Mouse (Mus musculus): ENCODE results near the gene Lmtk2. TPM values are rescaled to one million over a fixed set of nuclear protein-coding genes. Genes with fewer than 3 reads are reported as not detected.

Gene Lmtk2
- polyA plus RNA-seq, 1 experiment from 2014 or later, result 4.4 TPM

DNA sequence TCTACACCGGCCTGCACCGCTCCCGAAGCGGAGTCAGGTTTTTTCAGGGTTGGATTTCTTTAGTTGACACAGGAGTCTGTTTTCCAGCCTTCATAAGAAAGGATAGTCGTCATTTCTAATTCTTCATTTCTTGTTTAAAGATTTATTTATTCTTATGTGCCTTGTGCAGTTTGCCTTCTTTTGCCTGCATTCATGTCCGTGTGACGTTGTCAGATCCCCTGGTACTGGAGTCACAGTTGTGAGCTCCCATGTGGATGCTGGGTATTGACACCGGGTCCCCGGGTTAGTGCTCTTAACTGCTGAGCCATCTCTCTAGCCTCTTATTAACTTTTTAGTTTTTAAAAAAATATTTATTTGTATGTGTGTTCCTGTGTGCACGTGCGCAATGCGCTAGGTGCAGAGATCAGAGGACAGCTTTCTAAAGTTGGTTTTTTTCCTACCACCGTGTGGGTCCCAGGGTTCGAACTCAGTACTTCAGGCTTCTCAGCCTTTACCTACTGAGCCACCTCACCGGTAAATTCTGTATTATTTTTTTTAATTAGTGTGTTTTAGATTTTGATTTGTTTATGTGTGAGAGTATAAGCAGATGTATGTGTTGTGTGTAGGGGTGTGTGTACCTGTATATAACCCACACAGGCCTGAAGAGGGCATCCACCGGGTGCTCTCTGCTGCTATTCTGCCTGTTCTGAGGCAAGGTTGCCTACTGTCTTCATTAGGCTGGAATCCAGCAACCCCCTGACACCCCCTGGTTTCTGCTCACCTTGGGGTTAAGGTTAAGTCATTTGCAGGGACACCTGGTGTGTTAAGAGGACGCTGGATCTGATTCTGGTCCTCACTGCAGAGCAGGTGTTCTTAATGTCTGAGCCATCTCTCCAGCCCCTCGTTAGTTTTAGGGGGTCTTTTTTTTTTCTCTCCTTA is 123.9 kb downstream of the Lmtk2 start:
- 25% methylated on average over 18 of the region's 18 CpGs for WGBS
- H3K9ac ChIP-seq (ENCODE audit: low read length), result peak overlapping the region; percentile 81
- no peak for ATAC-seq (ENCODE audit: insufficient number of reproducible peaks, insufficient read depth, low FRiP score, low read depth)
- H3K4me2 ChIP-seq (ENCODE audit: low read length), result peak overlapping the region; percentile 80
- peak overlapping the region; percentile 61 to 83 for H3K27ac ChIP-seq (replicated peaks in 1 of 2; ENCODE audit: control insufficient read depth in 1 of 2, insufficient read depth in 1 of 2, low read depth in 2 of 2, low read length in 2 of 2)
- H3K4me1 ChIP-seq (ENCODE audit: control insufficient read depth in 2 of 2, insufficient read depth in 2 of 2, low read length in 2 of 2), result peaks cover 3 to 10% of the 10 kb centered on the region in 2 experiments; a peak in 3 of 4 replicates
- H3K4me3 ChIP-seq (ENCODE audit: control insufficient read depth in 1 of 2, insufficient read depth in 1 of 2, low read depth in 1 of 2, low read length in 2 of 2), result peak overlapping the region; percentile 69 to 84
- H3K9me3 ChIP-seq (ENCODE audit: control insufficient read depth, low read length), result peaks cover 3% of the 10 kb centered on the region; the same call in 1 of the 2 replicates
- H3K27me3 ChIP-seq (ENCODE audit: control insufficient read depth, insufficient read depth, low read length), result no peaks in the 10 kb centered on the region
- H3K36me3 ChIP-seq (ENCODE audit: control insufficient read depth, insufficient read depth, low read length), result no peaks in the 10 kb centered on the region

DNA sequence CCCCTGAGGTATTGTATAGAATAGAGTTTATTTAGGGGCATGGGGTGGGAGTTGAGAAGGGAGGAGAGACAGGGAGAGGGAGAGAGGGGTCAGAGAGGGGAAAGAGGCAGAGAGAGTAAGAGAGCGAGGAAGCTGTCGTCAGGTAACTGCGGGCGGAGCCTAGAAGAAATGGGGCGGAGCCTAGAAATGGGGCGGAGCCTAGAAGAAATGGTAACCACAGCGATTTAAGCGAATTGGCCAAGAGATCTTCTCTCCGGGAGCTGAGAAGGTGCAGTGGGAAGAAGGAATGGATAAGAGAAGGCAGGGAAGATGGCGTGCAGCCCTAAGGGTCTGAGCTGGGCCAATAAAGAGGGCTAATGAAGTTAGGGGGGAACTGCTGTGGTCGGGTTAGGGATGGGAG is 126.0 kb downstream of the Lmtk2 start:
- Histone ChIP-seq H3K9me3 (ENCODE audit: control insufficient read depth, low read length) (peaks cover 3% of the 10 kb centered on the region; the same call in 1 of the 2 replicates), H3K4me2 (ENCODE audit: low read length) (no peak overlapping the region), H3K36me3 (ENCODE audit: control insufficient read depth, insufficient read depth, low read length) (no peaks in the 10 kb centered on the region), H3K4me3 (ENCODE audit: control insufficient read depth in 1 of 2, insufficient read depth in 1 of 2, low read depth in 1 of 2, low read length in 2 of 2) (no peak overlapping the region), H3K27ac (replicated peaks in 1 of 2; ENCODE audit: control insufficient read depth in 1 of 2, insufficient read depth in 1 of 2, low read depth in 2 of 2, low read length in 2 of 2) (no peak overlapping the region), H3K27me3 (ENCODE audit: control insufficient read depth, insufficient read depth, low read length) (no peaks in the 10 kb centered on the region), H3K9ac (ENCODE audit: low read length) (no peak overlapping the region), H3K4me1 (ENCODE audit: control insufficient read depth in 2 of 2, insufficient read depth in 2 of 2, low read length in 2 of 2) (peaks cover 3 to 10% of the 10 kb centered on the region in 2 experiments; a peak in 3 of 4 replicates)
- WGBS, result 23% methylated on average over 11 of the region's 11 CpGs
- ATAC-seq (ENCODE audit: insufficient number of reproducible peaks, insufficient read depth, low FRiP score, low read depth), result no peak

DNA sequence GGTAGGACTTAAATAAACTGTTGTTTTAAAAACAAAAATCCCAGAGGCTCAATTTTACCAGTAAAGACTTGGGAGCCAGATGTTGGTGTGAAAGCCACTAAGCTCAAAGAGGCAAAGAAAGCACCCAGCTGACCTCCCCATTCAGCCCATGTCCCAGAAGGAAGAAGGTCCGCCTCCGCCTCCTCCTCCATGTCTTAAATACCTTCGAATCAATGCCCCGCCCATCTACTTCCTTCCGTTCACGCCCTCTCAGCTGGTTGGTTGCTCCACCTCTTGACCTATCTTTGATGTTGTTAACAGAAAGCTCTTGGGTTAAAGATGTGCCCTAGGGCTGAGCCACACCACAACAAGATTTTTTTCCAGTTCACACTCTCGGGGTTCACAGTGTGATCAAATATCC is 130.0 kb downstream of the Lmtk2 start:
- H3K27me3 ChIP-seq (ENCODE audit: control insufficient read depth, insufficient read depth, low read length), result no peaks in the 10 kb centered on the region
- no peak for ATAC-seq (ENCODE audit: insufficient number of reproducible peaks, insufficient read depth, low FRiP score, low read depth)
- H3K4me2 ChIP-seq (ENCODE audit: low read length), result no peak overlapping the region
- H3K4me3 ChIP-seq (ENCODE audit: control insufficient read depth in 1 of 2, insufficient read depth in 1 of 2, low read depth in 1 of 2, low read length in 2 of 2), result no peak overlapping the region
- 88% methylated on average over 7 of the region's 7 CpGs for WGBS
- no peak overlapping the region for H3K9ac ChIP-seq (ENCODE audit: low read length)
- H3K4me1 ChIP-seq (ENCODE audit: control insufficient read depth in 2 of 2, insufficient read depth in 2 of 2, low read length in 2 of 2), result no peaks in the 10 kb centered on the region
- H3K27ac ChIP-seq (replicated peaks in 1 of 2; ENCODE audit: control insufficient read depth in 1 of 2, insufficient read depth in 1 of 2, low read depth in 2 of 2, low read length in 2 of 2), result no peak overlapping the region
- peaks cover 3% of the 10 kb centered on the region; the same call in 1 of the 2 replicates for H3K9me3 ChIP-seq (ENCODE audit: control insufficient read depth, low read length)
- no peaks in the 10 kb centered on the region for H3K36me3 ChIP-seq (ENCODE audit: control insufficient read depth, insufficient read depth, low read length)

DNA sequence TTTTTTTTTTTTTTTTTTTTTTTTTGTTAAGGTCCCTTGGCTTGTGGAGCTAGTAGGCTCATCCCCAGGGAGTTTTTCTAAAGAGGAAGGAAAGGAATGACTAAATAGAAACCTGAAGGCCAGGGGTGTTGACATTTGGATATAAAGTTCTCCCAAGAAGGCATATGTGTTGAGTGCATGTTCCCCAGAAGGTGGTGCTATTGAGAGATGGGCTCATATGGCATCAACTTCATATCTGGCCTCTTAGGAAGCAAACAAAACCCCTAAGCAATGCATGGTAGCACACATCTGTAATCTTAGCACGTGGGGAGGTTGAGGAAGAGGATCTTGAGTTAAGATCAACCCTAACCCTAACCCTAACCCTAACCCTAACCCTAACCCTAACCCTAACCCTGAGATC is 131.2 kb downstream of the Lmtk2 start:
- WGBS, result 58% methylated on average over 1 of the region's 1 CpGs
- H3K4me2 ChIP-seq (ENCODE audit: low read length), result no peak overlapping the region
- ATAC-seq (ENCODE audit: insufficient number of reproducible peaks, insufficient read depth, low FRiP score, low read depth), result no peak
- no peak overlapping the region for H3K4me3 ChIP-seq (ENCODE audit: control insufficient read depth in 1 of 2, insufficient read depth in 1 of 2, low read depth in 1 of 2, low read length in 2 of 2)
- H3K36me3 ChIP-seq (ENCODE audit: control insufficient read depth, insufficient read depth, low read length), result no peaks in the 10 kb centered on the region
- H3K9me3 ChIP-seq (ENCODE audit: control insufficient read depth, low read length), result peaks cover 3% of the 10 kb centered on the region; the same call in 1 of the 2 replicates
- H3K4me1 ChIP-seq (ENCODE audit: control insufficient read depth in 2 of 2, insufficient read depth in 2 of 2, low read length in 2 of 2), result no peaks in the 10 kb centered on the region
- H3K27me3 ChIP-seq (ENCODE audit: control insufficient read depth, insufficient read depth, low read length), result no peaks in the 10 kb centered on the region
- H3K27ac ChIP-seq (replicated peaks in 1 of 2; ENCODE audit: control insufficient read depth in 1 of 2, insufficient read depth in 1 of 2, low read depth in 2 of 2, low read length in 2 of 2), result no peak overlapping the region
- no peak overlapping the region for H3K9ac ChIP-seq (ENCODE audit: low read length)

DNA sequence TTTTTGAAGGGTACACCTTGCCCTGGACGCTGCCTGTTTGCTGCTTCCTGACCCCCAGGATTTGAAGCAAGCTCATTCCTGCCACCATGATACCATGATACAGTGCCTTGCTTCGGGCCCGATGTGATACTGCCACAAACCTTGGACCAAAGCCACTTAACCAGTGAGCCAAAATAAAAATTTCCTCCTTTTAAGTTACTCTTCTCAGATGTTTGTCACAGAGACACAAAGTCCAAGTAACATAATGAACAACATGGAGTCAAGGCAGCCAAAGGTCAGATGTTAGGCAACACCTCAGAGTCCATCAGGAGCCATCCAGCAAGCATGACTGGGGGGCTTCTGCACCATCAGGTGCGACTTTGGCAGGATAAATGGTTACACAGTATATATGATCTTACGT is 132.3 kb downstream of the Lmtk2 start:
- H3K27me3 ChIP-seq (ENCODE audit: control insufficient read depth, insufficient read depth, low read length), result no peaks in the 10 kb centered on the region
- no peaks in the 10 kb centered on the region; the same call in 1 of the 2 replicates for H3K9me3 ChIP-seq (ENCODE audit: control insufficient read depth, low read length)
- no peak overlapping the region for H3K4me2 ChIP-seq (ENCODE audit: low read length)
- no peaks in the 10 kb centered on the region for H3K36me3 ChIP-seq (ENCODE audit: control insufficient read depth, insufficient read depth, low read length)
- no peaks in the 10 kb centered on the region for H3K4me1 ChIP-seq (ENCODE audit: control insufficient read depth in 2 of 2, insufficient read depth in 2 of 2, low read length in 2 of 2)
- 82% methylated on average over 5 of the region's 5 CpGs for WGBS
- H3K27ac ChIP-seq (replicated peaks in 1 of 2; ENCODE audit: control insufficient read depth in 1 of 2, insufficient read depth in 1 of 2, low read depth in 2 of 2, low read length in 2 of 2), result no peak overlapping the region
- ATAC-seq (ENCODE audit: insufficient number of reproducible peaks, insufficient read depth, low FRiP score, low read depth), result no peak
- H3K9ac ChIP-seq (ENCODE audit: low read length), result no peak overlapping the region
- no peak overlapping the region for H3K4me3 ChIP-seq (ENCODE audit: control insufficient read depth in 1 of 2, insufficient read depth in 1 of 2, low read depth in 1 of 2, low read length in 2 of 2)

DNA sequence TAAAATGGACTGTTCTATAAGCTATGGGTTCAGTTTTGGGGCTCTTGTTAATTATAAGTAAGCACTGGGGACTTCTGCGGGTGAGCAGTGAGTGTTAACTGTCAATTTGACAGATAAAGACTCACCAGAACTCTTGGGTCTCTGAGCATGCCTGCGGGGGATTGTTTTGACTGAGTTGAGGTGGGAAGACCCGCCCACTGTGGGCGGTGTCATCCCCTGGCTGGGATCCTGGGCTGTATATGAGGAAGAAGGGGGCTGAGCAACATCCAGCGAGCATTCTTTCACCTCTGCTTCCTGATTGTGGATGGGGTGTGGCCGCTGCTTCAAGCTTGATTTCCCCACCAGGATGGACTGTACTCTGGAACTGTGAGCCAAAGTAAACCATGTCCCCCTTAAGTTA is 134.0 kb downstream of the Lmtk2 start:
- no peaks in the 10 kb centered on the region; a peak in 1 of 4 replicates for H3K4me1 ChIP-seq (ENCODE audit: control insufficient read depth in 2 of 2, insufficient read depth in 2 of 2, low read length in 2 of 2)
- no peak overlapping the region for H3K27ac ChIP-seq (replicated peaks in 1 of 2; ENCODE audit: control insufficient read depth in 1 of 2, insufficient read depth in 1 of 2, low read depth in 2 of 2, low read length in 2 of 2)
- no peak overlapping the region for H3K4me3 ChIP-seq (ENCODE audit: control insufficient read depth in 1 of 2, insufficient read depth in 1 of 2, low read depth in 1 of 2, low read length in 2 of 2)
- no peaks in the 10 kb centered on the region; the same call in 1 of the 2 replicates for H3K9me3 ChIP-seq (ENCODE audit: control insufficient read depth, low read length)
- 57% methylated on average over 6 of the region's 6 CpGs for WGBS
- H3K4me2 ChIP-seq (ENCODE audit: low read length), result no peak overlapping the region
- no peak overlapping the region for H3K9ac ChIP-seq (ENCODE audit: low read length)
- no peaks in the 10 kb centered on the region for H3K27me3 ChIP-seq (ENCODE audit: control insufficient read depth, insufficient read depth, low read length)
- H3K36me3 ChIP-seq (ENCODE audit: control insufficient read depth, insufficient read depth, low read length), result no peaks in the 10 kb centered on the region
- no peak for ATAC-seq (ENCODE audit: insufficient number of reproducible peaks, insufficient read depth, low FRiP score, low read depth)

DNA sequence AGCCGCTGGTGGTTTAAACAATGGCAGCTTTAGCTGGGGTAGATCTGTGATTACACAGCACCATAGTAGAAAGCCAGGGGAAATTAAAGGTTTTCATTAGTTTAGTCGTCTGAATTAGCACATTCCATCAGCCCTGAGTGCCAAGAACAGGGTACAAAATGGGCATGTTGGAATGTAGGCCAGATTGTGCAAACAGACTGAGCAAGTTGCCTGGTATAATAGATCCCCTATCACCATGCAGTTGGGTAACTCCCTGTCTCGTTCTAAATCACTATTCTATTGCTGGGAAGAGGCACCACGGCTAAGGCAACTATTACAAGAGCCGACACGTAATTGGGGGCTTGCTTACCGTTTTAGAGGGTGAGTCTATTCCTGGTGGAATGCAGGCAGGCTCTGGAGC is 134.5 kb downstream of the Lmtk2 start:
- Histone ChIP-seq H3K36me3 (ENCODE audit: control insufficient read depth, insufficient read depth, low read length) (no peaks in the 10 kb centered on the region), H3K27me3 (ENCODE audit: control insufficient read depth, insufficient read depth, low read length) (no peaks in the 10 kb centered on the region), H3K9me3 (ENCODE audit: control insufficient read depth, low read length) (no peaks in the 10 kb centered on the region; the same call in 1 of the 2 replicates), H3K4me2 (ENCODE audit: low read length) (no peak overlapping the region), H3K4me3 (ENCODE audit: control insufficient read depth in 1 of 2, insufficient read depth in 1 of 2, low read depth in 1 of 2, low read length in 2 of 2) (no peak overlapping the region), H3K4me1 (ENCODE audit: control insufficient read depth in 2 of 2, insufficient read depth in 2 of 2, low read length in 2 of 2) (no peaks in the 10 kb centered on the region; a peak in 1 of 4 replicates), H3K27ac (replicated peaks in 1 of 2; ENCODE audit: control insufficient read depth in 1 of 2, insufficient read depth in 1 of 2, low read depth in 2 of 2, low read length in 2 of 2) (no peak overlapping the region), H3K9ac (ENCODE audit: low read length) (no peak overlapping the region)
- WGBS, result 75% methylated on average over 7 of the region's 7 CpGs
- ATAC-seq (ENCODE audit: insufficient number of reproducible peaks, insufficient read depth, low FRiP score, low read depth), result no peak; the same call in 1 of the 2 replicates
